In genomic region chr3:62392636-62393035, GRCm38 (mm10) we compare ENCODE assay signal across 17 mouse cellular contexts. TPM values are rescaled to one million over a fixed set of nuclear protein-coding genes. Genes with fewer than 3 reads are reported as not detected.
"Had no signal": no experiment of that assay in that cellular context is flagged by ENCODE, and none has a peak within 500 bp of the region (broad histone marks: within the 10 kb centered on the region; RNA-seq: fewer than 3 reads in every experiment).

No protein-coding gene starts in this region.

- ATAC-seq: midbrain, embryonic 15.5 days had no signal

- H3K27ac ChIP-seq: kidney, embryonic 15.5 days; left cerebral cortex, adult 2 months; liver, embryonic 15.5 days; macrophage; midbrain, embryonic 15.5 days had no signal

- H3K9ac ChIP-seq: kidney, embryonic 15.5 days; liver, embryonic 15.5 days; midbrain, embryonic 15.5 days; neural tube, embryonic 13.5 days had no signal

- H3K4me2 ChIP-seq: kidney, embryonic 15.5 days; liver, embryonic 11.5 days; liver, embryonic 15.5 days; midbrain, embryonic 11.5 days; midbrain, embryonic 15.5 days; neural tube, embryonic 13.5 days had no signal

- H3K9me3 ChIP-seq: kidney, embryonic 15.5 days; liver, embryonic 15.5 days; megakaryocyte, embryonic 14.5 days; midbrain, embryonic 15.5 days; neural tube, embryonic 13.5 days had no signal

- H3K4me1 ChIP-seq: liver, embryonic 15.5 days; megakaryocyte, embryonic 14.5 days; midbrain, embryonic 15.5 days had no signal

- DNase-seq: kidney, adult 2 months; kidney, postnatal 25 days; lung, adult 2 months; retina, postnatal 1 day; right cerebral cortex, postnatal 4 days; spleen, adult 18-20 months; thymus, adult 18-20 months; thymus, postnatal 14 days had no signal

- H3K4me3 ChIP-seq: kidney, embryonic 15.5 days; left cerebral cortex, adult 2 months; liver, embryonic 15.5 days; megakaryocyte, embryonic 14.5 days; midbrain, embryonic 15.5 days; neural tube, embryonic 13.5 days had no signal

- H3K27me3 ChIP-seq: kidney, embryonic 15.5 days; liver, embryonic 15.5 days; megakaryocyte, embryonic 14.5 days; midbrain, embryonic 15.5 days; neural tube, embryonic 13.5 days had no signal

- H3K36me3 ChIP-seq: kidney, embryonic 15.5 days; liver, embryonic 15.5 days; midbrain, embryonic 15.5 days; neural tube, embryonic 13.5 days had no signal

RNA-seq across cellular contexts. Expression of gene Arhgef26, which starts 54.5 kb away (rescaled TPM):
- polyA plus RNA-seq: macrophage had no signal
